Mouse (Mus musculus): Measurements from ENCODE around the gene Smyd3. TPM values are rescaled to one million over a fixed set of nuclear protein-coding genes. Genes with fewer than 3 reads are reported as not detected.

The Smyd3 gene
- polyA plus RNA-seq, 1 experiment, result 3.7 TPM

DNA sequence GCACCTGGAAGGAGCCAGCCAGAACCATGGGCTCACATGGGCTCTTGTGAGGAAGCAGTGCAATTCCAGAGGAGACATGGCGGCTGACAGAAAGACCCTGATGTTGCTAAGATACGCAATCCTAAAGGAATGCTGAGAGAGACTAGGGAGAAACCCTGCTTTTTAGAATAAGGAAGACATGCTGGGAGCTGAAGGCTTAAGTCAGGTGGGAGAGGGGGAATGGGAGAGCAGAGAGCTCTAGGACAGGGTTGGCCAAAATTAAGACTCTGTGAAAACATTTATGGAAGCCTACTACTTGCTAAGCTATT lies 452.6 kb downstream of the Smyd3 start:
- DNase-seq (ENCODE audit: low read depth), result no peak

DNA sequence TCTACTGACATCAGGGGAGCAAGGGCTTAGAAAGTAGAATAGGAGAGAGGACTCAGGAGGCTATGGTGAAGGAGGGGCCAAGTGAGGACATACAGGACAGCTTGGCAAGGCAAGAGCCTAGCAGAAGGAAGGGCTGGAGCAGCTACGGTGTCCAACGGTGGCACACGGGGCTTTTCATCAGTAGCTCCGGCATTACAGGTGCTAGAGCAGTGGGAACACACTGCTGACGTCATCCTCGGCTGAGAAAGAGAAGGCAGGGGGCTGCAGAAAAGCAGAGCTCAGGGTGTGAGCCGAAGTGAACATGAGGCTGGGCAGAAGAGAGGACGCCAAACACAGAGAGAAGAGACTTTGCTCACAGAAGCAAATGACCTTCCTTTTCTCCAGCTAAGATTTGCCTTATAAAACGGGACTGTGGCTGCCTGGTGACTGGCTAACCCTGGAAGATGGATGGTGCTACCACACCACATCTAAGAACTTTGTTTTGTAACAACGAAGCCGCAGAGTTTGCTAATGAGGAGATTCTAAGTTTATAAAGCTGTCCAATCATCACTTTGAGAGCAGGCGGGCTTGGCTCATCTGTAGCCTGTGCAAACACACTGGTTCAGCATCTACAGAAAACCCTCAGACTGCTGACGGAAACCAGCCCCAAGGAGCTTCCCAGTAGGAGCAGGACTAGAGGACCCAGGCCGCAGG lies 453.1 kb downstream of the Smyd3 start:
- no peak for DNase-seq (ENCODE audit: low read depth)

DNA sequence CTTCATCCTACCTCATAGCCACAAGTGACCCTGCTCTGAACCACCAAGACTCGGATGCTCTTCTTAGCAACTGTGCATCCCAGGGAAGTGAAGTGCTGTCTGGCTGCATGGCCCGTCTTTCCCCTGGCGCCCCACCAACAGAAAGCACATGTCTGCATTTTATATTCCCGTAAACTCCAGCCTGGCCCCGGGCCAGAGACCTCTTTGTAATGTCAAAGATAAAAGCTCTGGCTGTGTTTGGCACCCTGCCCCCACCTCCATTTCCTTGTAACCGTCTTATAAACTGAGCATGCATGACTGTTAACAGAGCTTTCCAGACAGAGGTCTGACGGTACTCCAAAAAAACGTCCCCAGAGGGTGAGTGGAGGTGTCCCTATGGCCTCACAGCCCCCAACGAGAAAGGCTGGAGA lies 456.1 kb downstream of the Smyd3 start:
- DNase-seq (ENCODE audit: low read depth), result no peak

DNA sequence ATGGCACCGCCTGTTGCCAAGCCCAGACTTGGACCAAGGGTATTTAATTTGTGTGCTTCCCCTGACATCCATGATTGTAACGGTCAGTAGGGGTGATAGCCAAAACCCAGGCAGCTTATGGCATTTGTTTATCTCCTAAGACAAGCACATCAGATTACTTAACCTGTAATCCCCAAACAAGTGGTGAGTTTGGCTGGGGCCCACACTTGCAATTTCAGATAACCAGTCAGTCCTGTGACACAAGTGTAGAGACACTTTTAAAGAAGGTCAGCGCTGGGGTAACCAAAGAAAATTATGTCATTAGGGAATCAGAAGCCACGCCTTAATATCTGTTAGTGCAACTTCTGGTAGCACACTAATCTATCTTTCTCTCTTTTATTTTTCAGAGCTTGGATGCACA lies 456.8 kb downstream of the Smyd3 start:
- no peak for DNase-seq (ENCODE audit: low read depth)

DNA sequence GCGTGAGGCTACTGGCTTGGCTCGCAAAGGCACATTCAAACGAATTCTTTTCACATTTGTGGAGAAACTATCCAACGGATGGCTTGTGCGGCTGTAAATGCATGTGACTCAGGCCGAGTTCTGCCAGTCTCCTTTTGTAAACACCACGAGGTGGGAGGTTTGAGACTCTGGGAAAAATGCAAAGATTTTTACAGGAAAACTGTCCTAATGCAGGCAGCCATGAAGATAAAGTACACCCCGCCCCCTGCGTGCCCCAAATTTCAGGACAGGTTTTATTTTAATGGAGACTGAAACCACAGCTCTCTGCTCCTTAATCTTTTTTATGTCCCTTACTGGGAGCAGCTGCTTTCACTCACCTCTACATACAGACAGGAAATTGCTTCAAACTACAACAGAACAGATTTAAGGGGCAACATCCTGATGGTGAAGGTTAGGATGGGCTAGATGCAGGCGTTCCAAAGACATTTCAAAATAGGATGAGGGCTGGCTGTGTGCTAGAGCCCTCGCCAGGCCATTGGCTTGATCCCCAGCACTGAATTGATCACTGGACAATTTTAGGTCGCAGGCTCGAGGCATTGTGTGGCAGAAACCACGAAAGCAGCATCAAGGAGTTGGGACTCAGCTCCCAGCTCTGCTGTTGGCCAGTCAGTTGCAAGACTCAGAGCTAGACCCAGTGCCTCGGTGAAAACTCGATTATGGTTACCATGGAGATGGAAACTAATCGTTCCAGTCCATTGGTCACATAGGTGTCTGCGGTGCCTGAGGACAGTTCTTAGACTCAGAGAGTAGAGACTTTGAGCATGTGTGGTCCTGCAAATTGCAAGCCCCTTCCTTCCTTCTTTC lies 457.5 kb downstream of the Smyd3 start:
- no peak for DNase-seq (ENCODE audit: low read depth)

DNA sequence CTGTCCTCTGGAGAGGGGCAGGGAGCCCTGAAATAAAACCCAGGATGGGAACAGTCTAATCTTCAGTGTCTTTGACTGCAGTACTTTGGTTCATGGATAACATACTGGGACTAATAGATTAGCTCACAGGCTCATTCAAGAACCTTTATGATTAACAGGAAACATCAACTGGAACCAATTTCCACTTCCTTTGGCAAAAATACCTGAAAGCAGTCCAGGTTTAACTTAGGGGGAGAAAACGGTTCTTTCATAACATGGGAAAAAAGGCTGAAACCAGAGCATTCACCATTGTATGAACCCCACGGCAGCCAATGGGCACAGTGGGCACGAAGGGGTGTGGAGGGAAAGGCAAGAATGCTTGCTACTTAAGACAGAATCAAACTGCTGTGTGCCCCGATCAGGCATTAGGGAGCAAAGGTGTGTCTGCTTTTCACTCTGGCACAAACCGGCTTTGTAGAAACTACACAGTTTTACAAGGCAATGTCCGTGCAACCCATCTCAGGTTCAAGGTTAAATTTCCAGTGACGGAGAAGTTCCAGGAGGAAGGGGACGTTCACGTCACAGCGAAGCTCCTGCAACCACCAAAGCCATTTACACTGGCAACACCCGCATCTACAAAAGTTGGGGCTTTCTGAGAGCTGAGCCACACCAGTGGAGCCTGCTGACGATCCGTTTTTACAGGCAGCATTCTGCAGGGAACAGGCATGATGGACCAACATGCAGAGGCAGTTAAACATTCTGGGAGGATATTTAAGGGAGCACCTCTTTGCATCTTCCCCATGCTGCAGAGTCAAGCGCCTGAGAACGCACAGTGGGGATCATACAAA lies 458.3 kb downstream of the Smyd3 start:
- DNase-seq (ENCODE audit: low read depth), result no peak

DNA sequence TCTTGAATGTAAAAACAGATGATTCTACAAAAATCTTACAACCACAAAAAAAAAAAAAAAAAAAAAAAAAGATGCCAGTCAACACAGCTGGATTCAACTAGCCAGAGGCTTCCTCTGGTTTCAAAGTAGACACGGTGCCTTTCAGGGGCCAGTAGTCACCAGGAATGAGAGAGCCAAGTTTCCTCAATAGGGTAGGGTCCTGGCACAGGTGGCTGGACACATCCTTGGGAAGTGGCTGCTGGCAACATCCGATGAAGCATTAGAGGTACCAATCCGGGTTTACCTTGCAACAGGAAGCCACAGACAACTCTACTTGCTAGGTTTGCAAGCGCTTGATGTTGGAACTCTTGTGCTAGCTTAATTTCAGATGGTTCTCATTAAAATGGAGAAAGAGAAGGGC lies 459.2 kb downstream of the Smyd3 start:
- DNase-seq (ENCODE audit: low read depth), result no peak

DNA sequence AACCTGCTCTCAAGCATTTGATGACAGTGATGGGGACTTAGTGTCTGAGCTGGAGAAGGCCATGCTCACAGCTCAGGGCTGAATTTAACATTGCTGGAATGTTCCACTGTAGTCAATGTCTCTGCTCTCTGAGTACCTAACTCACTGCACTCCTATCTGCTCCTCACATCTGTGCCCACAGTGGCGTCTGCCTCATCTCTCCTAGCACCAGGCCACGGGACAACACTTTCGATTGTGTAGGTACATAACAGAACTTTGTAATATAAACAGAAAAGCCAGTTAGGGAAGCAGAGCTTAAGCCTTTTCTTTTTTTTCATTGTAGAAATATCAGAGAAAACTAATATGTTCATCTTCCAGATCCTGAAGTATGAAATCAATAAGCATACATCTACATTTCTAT lies 462.1 kb downstream of the Smyd3 start:
- no peak for DNase-seq (ENCODE audit: low read depth)

DNA sequence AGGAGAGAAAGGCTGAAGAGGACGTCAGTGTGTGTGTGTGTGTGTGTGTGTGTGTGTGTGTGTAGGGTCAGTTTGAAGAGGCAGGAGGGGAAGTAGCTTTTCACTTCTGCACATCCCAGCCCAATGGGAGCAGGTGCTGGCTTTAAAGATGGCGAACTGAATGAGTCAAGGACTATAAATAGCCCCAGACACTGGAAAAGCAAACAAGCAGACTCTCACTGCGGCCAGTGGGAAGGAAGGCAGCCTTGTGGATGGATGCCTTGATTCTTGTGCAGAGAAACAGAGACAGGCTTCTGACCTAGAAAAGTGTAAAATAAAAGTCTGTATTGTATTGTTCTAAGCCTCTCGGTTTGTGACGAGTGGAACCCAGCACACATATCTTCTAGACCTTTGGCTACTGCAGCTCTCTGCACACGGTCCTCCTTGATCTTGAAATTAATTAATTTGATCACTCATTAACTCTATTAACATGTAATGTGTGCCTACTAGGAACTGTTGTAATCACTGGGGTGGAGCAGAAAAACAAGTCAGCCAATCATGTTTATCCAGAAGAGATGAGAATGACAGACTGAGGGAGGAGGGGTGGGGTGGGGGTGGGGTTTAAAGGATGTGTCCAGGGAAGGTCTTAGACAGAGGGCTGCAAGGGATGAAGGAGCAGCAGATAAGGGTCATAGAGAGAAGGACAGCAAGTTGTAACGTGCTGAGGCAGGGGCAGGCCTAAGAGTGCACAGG lies 463.3 kb downstream of the Smyd3 start:
- DNase-seq (ENCODE audit: low read depth), result no peak

DNA sequence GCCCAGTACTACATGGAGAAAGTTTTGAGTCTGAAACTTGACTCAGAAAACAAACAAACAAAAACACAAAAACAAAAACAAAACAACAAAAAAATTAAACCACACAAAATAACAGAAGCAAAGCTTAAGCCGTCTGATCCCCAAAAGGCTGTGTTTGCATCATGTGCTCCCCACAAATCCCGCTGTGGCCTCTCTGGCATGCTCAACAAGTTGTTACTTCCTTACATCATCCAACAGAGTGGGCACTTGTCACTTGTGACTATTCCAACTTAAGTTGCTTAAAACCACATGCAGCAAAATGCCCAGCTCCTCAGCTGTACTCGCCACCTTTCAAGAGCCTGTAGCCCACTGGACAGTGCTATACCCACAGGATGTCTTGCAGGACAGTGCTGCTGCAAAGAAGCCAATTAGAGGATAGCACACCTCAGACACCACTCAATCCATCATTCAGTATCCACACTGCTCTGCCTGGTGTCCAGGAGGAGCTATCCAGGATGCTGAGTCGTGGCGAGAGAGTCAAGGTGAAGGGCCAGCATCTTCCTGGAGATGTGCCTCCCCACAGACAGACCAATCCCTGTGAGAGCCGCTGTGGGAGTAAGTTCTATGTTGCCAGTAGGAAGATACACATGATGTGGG lies 465.2 kb downstream of the Smyd3 start:
- no peak for DNase-seq (ENCODE audit: low read depth)

DNA sequence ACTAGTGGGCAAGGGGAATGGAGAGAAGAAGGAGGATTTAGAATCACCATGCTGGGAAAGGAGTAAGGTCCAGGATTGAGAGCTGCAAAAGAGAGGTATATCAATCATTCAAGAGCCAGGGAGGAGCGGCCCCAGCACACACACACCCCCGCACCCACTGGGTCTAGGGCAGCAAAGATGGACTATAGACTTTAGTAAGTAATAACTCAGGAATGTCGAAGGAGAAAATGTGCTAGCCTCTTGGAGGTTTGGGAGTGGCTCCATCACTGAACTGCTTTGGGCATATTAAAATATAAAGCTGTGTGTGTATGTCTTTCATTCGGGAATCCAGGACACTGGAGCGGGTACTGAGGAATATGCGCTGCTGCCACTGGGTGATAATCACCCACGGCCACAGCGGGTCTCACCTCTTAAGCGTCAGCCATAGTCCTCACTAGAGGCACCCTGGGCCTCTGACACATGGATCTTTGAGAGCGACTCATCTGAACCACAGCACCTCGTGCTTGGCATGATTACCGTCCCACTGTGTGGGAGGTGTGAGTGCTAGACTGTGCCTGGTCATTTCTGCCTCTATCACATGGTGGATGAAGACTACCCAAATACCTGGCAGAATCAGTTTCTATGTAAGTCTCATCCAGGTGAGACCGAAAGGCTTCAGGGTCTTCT lies 469.8 kb downstream of the Smyd3 start:
- no peak for DNase-seq (ENCODE audit: low read depth)

DNA sequence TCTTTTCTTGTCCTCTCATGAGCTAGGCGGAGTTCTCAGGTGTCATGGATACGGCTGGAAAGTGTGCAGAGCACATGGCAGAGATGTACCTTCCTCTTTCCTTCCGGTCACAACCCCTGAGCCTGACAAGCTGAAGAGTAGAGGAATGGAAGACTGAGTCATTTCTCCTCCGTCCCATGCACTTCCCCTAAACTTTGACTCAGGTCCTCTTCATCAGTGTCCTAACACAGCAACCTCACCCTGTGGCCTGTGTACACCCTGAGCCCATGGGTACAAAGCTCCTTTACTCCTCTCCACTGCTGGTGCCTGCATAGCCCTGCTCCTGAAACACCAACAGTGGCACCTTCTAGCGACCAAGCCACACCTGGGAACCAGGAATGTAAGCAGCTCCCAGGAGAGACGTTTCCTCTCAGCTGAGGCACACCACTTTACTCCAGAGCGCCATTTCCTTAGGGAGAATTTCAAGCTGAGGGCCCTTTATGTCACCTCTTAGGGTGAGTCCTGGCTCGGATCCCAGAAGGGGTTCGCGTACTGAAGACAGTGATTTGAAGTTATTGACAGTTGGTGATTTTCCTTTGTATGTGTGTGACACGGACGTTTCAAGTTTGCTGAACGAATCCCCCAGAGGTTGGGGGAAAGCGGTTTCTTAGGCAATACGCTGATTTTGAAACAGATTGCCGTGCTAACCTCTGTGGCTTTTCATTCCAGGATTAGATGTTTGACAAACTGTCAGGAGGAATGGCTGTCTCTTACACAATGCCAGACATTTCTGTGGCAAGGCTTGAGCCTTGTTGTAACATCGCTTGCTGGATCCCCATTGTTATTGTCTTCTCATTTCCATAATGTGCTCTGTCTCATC lies 471.8 kb downstream of the Smyd3 start:
- peak; percentile 69 for DNase-seq (ENCODE audit: low read depth)

DNA sequence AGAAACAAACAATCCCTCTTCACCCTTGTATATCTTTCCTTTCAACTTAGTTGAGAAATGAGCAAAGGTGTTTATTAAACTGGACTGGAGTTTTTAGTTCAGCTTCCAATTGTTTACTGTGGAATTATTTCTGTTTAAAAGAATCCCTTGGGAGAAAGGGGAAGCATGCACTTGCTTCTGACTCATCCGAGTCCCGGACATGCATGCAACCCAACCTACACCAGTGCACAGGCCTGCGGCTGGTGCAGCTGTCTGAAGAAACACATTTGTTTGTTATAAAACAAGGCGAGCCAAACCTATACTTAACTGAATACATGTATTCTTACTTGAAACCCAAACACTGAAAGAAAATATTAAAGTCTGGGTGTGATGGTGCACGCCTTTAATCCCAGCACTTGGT lies 473.7 kb downstream of the Smyd3 start:
- no peak for DNase-seq (ENCODE audit: low read depth)

DNA sequence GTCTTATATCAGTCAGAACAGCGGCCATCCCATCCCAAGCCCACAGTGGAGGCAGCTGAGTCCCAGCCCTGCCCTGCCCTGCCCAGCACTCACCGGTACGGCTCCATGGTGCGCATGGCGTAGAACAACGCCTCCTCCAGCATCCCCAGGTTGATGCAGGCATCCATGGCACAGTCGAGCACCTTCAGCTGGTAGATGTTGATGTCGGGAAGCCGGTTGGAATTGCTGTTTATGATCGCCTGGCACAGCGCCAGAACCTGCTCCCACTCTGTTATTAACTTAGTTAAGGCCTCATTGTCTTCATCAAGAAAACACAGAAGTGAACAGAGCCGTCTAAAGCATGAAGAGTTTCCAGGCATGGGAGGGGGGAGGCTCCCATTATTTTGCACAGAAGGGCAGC lies 474.2 kb downstream of the Smyd3 start:
- no peak for DNase-seq (ENCODE audit: low read depth)

DNA sequence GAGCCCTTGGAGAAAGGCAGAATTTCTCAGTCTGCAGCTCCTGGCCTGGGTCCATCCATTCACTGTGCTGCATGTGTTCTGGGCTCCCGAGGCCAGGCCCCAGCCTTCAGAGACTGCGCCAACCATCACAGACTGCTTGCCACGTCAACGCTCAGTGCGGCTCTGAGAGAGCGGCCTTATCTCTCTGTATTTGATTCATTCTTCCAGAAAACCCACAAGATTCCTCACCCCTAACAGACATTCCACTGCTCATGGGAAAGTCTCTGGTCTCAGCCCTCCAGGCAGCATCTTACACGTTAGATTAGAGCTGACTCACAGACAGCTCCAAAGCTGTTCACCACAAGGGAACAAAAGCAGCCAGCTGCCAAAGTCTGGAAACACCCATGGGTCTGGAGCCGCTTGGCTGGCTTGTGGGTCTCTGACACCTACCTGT lies 475.9 kb downstream of the Smyd3 start:
- DNase-seq (ENCODE audit: low read depth), result no peak

DNA sequence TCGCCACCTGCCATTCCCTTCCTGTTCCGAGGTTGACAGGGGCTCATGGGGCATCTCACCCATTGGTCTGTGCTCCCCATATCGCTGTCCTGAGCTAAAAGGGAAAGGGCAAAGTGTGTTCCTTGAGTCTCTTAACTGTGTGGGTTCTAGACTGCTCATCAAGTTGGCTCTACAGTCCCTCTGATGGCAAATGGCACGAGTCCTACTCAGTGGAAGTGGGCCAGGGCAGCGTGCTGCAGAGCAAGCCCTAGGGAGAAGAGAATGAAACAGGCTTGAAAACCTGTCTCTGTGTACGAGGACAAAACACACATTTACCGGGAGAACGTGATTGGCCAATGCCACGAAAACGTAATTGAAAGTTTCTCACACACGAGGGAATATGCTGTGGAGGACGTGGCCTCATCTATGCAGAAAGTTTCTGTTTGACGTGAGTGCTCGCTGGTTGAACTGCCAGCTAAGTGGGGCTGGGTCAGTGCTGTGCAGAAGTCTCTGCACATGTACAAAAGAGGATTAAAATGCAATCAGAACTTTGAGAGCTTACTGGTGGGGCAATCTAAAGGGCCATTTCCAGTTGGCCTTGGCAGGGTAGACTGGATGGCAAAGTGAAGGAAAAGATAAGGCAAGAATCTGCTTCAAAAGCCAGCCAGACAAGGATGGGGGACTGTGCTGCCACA lies 476.5 kb downstream of the Smyd3 start:
- DNase-seq (ENCODE audit: low read depth), result no peak

DNA sequence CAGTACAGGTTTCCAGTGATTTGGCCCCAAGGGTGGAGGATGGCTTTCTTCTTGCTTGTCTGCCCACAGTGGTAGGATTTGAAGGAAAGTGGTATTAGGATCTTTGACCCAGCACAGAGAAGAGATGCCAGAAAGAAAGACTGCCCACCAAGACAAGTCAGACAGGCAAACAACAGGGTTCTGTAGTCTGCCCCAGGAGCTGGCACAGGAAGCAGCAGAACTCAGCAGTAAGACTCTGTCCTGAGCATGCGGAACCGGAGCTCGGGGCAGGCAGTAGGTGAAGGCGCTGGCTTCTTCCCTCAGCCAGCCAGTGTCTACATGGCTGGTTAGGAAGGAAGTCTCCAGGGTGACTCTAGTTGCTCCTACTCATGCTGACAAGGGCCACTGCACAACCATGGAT lies 479.0 kb downstream of the Smyd3 start:
- DNase-seq (ENCODE audit: low read depth), result no peak

DNA sequence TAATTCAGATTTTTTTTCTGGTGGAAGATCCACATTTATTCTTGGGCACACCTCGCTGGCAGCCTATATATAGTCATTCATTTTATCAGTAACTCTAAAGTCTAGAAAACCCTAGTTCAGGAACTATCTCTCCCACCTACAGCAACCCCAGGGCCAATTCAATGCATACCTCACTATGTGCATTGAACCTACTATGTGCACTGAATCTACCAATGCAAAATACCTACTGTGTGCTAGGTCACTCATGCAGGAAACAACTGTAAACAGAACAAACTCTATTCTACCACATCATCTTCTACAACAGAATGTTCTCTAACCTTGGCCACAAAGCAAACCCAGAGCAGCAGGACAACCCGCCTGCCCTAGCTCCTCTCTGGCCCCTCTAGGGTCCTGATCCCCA lies 484.9 kb downstream of the Smyd3 start:
- DNase-seq (ENCODE audit: low read depth), result no peak

DNA sequence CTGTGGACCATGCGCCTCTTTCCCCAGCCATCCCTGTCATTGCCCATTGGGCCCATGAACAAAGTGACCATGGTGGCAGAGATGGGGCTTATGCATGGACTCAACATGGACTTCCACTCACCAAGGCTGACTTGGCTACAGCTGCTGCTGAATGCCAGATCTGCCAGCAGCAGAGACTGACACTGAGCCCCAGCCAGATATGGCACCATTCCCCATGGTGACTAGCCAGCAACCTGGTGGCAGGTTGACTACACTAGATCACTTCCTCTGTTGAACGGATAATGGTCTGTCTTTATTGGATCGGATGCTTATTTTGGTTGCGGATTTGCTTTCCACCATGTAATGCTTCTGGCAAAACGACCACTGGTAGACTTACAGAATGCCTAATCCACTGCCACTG lies 486.3 kb downstream of the Smyd3 start:
- no peak for DNase-seq (ENCODE audit: low read depth)
